Mouse (Mus musculus) intestine, postnatal 0 days (tissue): ENCODE measurements around the gene Col19a1. TPM values are rescaled to one million over a fixed set of nuclear protein-coding genes. Genes with fewer than 3 reads are reported as not detected.

ENCODE experiments used
- ATAC-seq: fragments of 200-750 bp; cut with Nextera tagmentation; 2 replicates; pipeline ENCODE4 v1.8.0; 2017; ENCODE audit warnings: mild to moderate bottlenecking, moderate TSS enrichment, moderate library complexity
- H3K27ac ChIP-seq: fragments of 300-500 bp; sonication (generic); 2 replicates; pipeline ENCODE4 v1.5.1; 2014; ENCODE audit warnings: mild to moderate bottlenecking, low read depth, low read length, moderate library complexity
- H3K27me3 ChIP-seq: fragments of 300-500 bp; sonication (generic); replicated peaks from 2 replicates; pipeline ENCODE4 v1.6.1; 2014; ENCODE audit warnings: low read length, mixed read lengths; ENCODE audit not compliant: control insufficient read depth, insufficient read depth
- H3K36me3 ChIP-seq: fragments of 300-500 bp; sonication (generic); 2 replicates; pipeline ENCODE4 v1.6.1; 2014; ENCODE audit warnings: mild to moderate bottlenecking, moderate library complexity; ENCODE audit not compliant: control insufficient read depth, insufficient read depth
- H3K4me1 ChIP-seq: fragments of 300-500 bp; sonication (generic); replicated peaks from 2 replicates; pipeline ENCODE4 v1.6.1; 2014; ENCODE audit warnings: antibody characterized with exemption, low read length, mixed read lengths; ENCODE audit not compliant: control insufficient read depth, insufficient read depth
- H3K4me2 ChIP-seq: fragments of 300-500 bp; sonication (generic); replicated peaks from 2 replicates; pipeline ENCODE4 v1.6.1; 2014; ENCODE audit warnings: low read depth, mild to moderate bottlenecking, moderate library complexity
- H3K4me3 ChIP-seq: fragments of 300-500 bp; sonication (generic); 2 replicates; pipeline ENCODE4 v1.5.1; 2014; ENCODE audit warnings: low read depth, low read length
- H3K9ac ChIP-seq: fragments of 300-500 bp; sonication (generic); 2 replicates; pipeline ENCODE4 v1.6.1; 2014; ENCODE audit warnings: mild to moderate bottlenecking, low read depth, low read length
- H3K9me3 ChIP-seq: fragments of 300-500 bp; sonication (generic); 2 replicates; pipeline ENCODE4 v1.6.1; 2016; ENCODE audit warnings: mixed run types; ENCODE audit not compliant: control insufficient read depth
- CTCF ChIP-seq: sonication (generic); IDR thresholded peaks from 2 replicates; pipeline ENCODE4 v1.5.1; 2016; ENCODE audit warnings: low read depth, mild to moderate bottlenecking, control low read depth, antibody characterized with exemption, moderate library complexity
- WGBS: fragments of 180-500 bp; shearing (Covaris S2); extraction: QIAGEN DNeasy Blood & Tissue Kit; methylation state at CpG from one replicate; pipeline ENCODE4 v1.1.7; 2014; 5-methylcytosine and 5-hydroxymethylcytosine counted together
- polyA plus RNA-seq: library from polyadenylated mRNA; unstranded; fragments of >200 nt; fragmentation: Nextera tagmentation; extraction: Ambion mirVana; gene quantifications from 2 replicates; pipeline ENCODE4 v1.2.1, GENCODE M21; 2015

Col19a1 gene
- polyA plus RNA-seq, 1 experiment from 2014 or later = 0.38 TPM

- H3K27me3 ChIP-seq = no peaks in the 10 kb centered on the region
- H3K27ac ChIP-seq = no peak overlapping the region
- no peaks in the 10 kb centered on the region for H3K9me3 ChIP-seq
- no peak overlapping the region for H3K9ac ChIP-seq
- no peak overlapping the region for H3K4me3 ChIP-seq
- no peak for TF ChIP-seq CTCF
- H3K36me3 ChIP-seq = no peaks in the 10 kb centered on the region
- 82% methylated on average over 1 of the region's 1 CpGs for WGBS
- H3K4me2 ChIP-seq = no peak overlapping the region
- no peaks in the 10 kb centered on the region for H3K4me1 ChIP-seq
- ATAC-seq = no peak
Measured at GRCm38 (mm10) chr1:24229552-24229951, 357.7 kb downstream of the Col19a1 start.

GRCm38 (mm10) chr1:24226941-24227711 lies 360.1 kb downstream of the Col19a1 start:
- no peaks in the 10 kb centered on the region for H3K36me3 ChIP-seq
- H3K4me3 ChIP-seq = no peak overlapping the region
- H3K9me3 ChIP-seq = no peaks in the 10 kb centered on the region
- ATAC-seq = no peak
- H3K4me2 ChIP-seq = no peak overlapping the region
- H3K27ac ChIP-seq = no peak overlapping the region
- 83% methylated on average over 6 of the region's 6 CpGs for WGBS
- no peaks in the 10 kb centered on the region for H3K27me3 ChIP-seq
- TF ChIP-seq CTCF = no peak
- H3K9ac ChIP-seq = no peak overlapping the region
- no peaks in the 10 kb centered on the region for H3K4me1 ChIP-seq

- Histone ChIP-seq H3K9me3 (no peaks in the 10 kb centered on the region), H3K4me3 (no peak overlapping the region), H3K36me3 (no peaks in the 10 kb centered on the region), H3K9ac (no peak overlapping the region), H3K4me1 (no peaks in the 10 kb centered on the region), H3K4me2 (no peak overlapping the region), H3K27ac (no peak overlapping the region), H3K27me3 (no peaks in the 10 kb centered on the region)
- WGBS = 80% methylated on average over 4 of the region's 4 CpGs
- ATAC-seq = no peak
- TF ChIP-seq CTCF = no peak
Measured at GRCm38 (mm10) chr1:24225825-24226526, 361.3 kb downstream of the Col19a1 start.

- no peak for TF ChIP-seq CTCF
- H3K4me2 ChIP-seq = no peak overlapping the region
- H3K36me3 ChIP-seq = no peaks in the 10 kb centered on the region
- H3K4me3 ChIP-seq = no peak overlapping the region
- ATAC-seq = no peak
- no peak overlapping the region for H3K27ac ChIP-seq
- H3K9ac ChIP-seq = no peak overlapping the region
- no peaks in the 10 kb centered on the region for H3K27me3 ChIP-seq
- H3K4me1 ChIP-seq = no peaks in the 10 kb centered on the region
- WGBS = 90% methylated on average over 8 of the region's 8 CpGs
- H3K9me3 ChIP-seq = no peaks in the 10 kb centered on the region
Measured at GRCm38 (mm10) chr1:24222981-24223612, 364.2 kb downstream of the Col19a1 start.

- TF ChIP-seq CTCF = no peak
- H3K36me3 ChIP-seq = no peaks in the 10 kb centered on the region
- no peak overlapping the region for H3K27ac ChIP-seq
- no peaks in the 10 kb centered on the region for H3K27me3 ChIP-seq
- H3K9ac ChIP-seq = no peak overlapping the region
- no peaks in the 10 kb centered on the region for H3K9me3 ChIP-seq
- 78% methylated on average over 2 of the region's 2 CpGs for WGBS
- no peak for ATAC-seq
- H3K4me3 ChIP-seq = no peak overlapping the region
- no peaks in the 10 kb centered on the region for H3K4me1 ChIP-seq
- H3K4me2 ChIP-seq = no peak overlapping the region
Measured at GRCm38 (mm10) chr1:24222231-24222630, 365.0 kb downstream of the Col19a1 start.

- H3K4me2 ChIP-seq = no peak overlapping the region
- 57% methylated on average over 6 of the region's 6 CpGs for WGBS
- no peaks in the 10 kb centered on the region for H3K36me3 ChIP-seq
- H3K27ac ChIP-seq = no peak overlapping the region
- H3K4me3 ChIP-seq = no peak overlapping the region
- no peaks in the 10 kb centered on the region for H3K4me1 ChIP-seq
- ATAC-seq = no peak
- no peak overlapping the region for H3K9ac ChIP-seq
- no peaks in the 10 kb centered on the region for H3K27me3 ChIP-seq
- no peaks in the 10 kb centered on the region for H3K9me3 ChIP-seq
- no peak for TF ChIP-seq CTCF
Measured at GRCm38 (mm10) chr1:24219041-24219440, 368.2 kb downstream of the Col19a1 start.

Other genes starting within 250 kb of the Col19a1 start
- 68.8 and 73.7 TPM in 2 replicates for gene Lmbrd1, start 91.2 kb upstream of the Col19a1 start, polyA plus RNA-seq